Mouse (Mus musculus) CD4-positive, CD25-positive, alpha-beta regulatory T cell, adult 2 months (primary cell): ENCODE results near the gene Lmcd1.

Experiments
- DNase-seq: peaks from one replicate; pipeline ENCODE4 v3.0.0-alpha.2; 2012; ENCODE audit warnings: low read depth, low spot score

Lmcd1 gene

GRCm38 (mm10) chr6:112360676-112361075, 87.1 kb downstream of the Lmcd1 start:
- DNase-seq, result no peak

DNA sequence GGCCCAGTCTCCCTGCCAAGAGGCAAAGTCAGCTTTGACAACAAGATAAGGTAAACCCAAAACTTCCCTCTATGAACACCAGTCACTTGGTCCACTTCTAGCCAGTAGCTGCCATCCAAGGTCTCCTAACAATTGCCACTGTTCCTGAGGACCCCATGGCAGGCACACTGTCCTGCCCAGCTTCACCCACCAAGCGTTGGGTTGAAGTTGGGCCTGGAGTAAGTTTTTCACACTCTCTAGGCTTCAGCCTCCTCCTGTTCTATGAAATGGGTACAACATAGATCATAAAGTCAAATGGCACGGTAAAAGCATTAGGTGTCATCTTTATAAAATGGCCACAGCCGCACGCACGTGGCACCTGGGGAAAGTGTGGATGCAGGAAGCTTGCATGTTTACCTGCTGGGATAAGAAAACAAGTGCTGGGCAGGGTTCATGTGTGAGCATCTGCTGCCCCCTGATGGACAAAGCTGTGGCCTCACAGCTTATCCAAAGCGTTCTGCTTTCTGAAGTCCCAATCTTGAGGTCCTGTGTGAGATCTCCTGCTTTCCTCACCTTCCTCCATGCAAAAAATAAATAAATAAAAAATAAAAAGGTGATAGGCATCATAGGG, 88.9 kb downstream of the Lmcd1 start:
- no peak for DNase-seq

DNA sequence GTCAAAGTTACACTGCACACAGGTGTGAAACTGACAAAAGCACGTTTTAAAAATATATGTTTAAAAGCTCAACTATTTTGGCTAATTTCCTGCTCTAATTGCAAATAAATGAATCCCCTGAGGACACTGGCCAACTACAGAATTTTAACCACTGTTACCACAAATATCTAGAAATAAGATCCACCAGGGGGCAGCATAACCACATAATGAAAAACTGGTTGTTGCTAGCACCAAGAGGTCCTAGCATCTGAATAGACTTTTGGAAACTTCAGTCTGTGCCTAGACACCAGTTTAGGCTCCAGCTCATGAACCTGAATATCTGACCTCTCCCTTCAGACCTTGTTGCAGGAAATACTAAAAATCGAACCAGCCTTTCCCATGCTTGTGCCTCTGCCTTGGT, 91.0 kb downstream of the Lmcd1 start:
- peak; percentile 16 for DNase-seq

DNA sequence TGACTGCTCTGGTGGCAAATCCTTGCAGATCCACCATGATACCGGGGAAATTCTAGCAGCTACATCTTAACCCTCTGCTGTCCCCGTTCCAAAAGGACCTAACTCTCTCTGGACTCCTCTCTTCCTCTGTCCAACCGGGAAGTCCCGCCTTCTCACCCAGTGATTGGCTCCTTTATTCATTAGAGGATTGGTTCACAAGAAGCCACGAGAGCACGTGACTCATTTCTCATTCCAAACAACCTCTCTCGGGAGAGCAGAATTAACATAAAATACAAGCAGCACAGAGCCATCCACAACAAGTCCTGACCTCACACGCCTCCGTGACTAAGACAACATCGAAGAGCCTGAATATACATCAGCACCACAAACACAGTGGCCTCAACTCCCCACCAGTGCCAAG, 91.7 kb downstream of the Lmcd1 start:
- no peak for DNase-seq

DNA sequence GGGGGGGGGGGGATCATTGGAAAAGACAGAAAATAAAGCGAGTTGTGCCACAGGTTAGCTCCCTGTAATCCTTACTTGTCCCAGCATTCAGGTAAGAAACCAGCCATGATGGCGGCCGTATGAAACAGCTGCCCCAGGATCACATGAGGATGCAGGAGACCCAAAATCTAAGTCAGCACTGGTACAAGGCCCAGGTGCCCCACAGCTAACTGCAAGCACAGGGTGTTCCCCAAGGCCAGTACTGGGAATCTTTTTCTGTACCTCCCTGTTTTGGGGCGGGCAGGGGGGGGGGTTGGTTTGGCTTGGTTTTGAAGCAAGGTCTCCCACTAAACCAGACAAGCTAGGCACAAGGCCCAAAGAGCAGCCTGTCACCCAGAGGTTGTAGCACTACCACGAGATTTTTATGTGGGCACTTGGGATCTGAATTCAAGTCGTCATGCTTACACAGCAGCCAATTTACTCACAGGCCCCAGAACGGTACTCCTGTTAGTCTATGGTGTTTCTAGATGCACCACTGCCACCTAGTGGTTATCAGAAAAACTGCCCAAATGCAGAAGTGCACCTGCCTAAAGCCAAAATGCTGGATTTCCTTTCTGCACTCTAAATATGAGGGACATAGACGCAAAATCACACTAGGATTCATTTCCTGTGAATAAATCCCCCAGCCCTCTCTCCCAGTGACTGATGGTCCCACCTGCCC, 100.5 kb downstream of the Lmcd1 start:
- DNase-seq, result peak; percentile 46

DNA sequence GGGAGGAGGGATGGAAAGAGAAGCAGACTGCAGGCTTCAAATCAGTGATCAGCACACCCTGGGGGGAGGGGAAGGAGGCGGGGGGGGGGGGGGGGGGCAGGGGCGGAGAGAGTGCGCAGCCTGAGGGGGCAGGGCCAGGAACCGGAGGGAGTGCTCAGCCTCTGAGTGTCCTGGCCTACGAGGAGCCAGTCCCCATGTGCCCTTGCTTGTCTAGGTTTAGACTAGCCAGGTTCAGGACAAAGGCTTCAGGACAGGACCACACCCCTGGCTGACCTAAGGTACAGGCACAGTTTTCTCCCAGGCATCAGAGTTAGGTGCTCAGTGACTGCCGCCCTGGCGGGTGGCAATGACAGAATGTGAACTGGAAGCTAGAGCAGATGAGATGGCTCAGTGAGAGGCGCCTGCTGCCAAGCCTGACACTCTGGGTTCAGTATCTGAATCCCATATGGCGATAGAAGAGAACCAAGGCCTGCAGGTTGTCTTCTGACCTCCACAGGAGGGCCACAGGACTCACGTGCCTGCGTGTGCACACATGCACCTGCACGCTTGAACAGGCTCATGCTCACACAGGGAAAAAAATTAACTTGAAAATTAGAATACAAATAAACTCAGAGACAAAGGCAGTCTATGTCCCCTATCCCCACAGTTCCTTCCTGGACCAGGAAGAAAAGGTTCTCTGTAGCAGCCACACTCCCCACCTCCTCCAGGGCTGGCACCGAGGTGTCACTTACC, 102.3 kb downstream of the Lmcd1 start:
- no peak for DNase-seq

DNA sequence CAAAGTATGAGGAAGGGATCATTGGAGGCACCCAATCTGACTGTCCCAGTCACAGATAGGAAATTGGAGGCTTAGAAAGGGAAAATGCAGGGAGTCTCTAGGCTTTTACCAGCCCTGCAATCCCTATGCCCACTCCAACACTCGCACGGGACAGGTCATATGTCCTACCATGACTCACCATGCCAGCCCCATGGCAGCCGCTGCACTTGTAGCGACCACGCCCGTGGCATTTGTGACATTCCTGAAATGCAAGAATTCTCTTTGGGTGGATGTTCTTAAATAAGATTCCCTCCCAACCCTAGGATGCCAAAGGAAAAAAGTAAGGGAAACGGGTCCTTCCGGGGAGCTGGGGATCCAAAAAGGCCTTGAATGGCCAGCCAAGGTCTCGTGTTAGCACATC, 105.5 kb downstream of the Lmcd1 start:
- DNase-seq, result no peak
